Mouse (Mus musculus) liver, adult 2 months (tissue): ENCODE data around the gene Gm49337. TPM values are rescaled to one million over a fixed set of nuclear protein-coding genes. Genes with fewer than 3 reads are reported as not detected.

Experiments
- DNase-seq: peaks from one replicate; pipeline ENCODE4 v3.0.0-alpha.2; 2011; ENCODE audit warnings: low read depth, low spot score; ENCODE audit errors: extremely low read depth
- H3K27ac ChIP-seq: fragments of 200-500 bp; replicated peaks from 2 replicates; pipeline ENCODE4 v1.5.1; 2012; ENCODE audit warnings: low read depth, mild to moderate bottlenecking, control low read depth, inconsistent platforms, low read length; ENCODE audit not compliant: insufficient read depth
- H3K27me3 ChIP-seq: fragments of 200-500 bp; 2 replicates; pipeline ENCODE4 v1.6.1; 2012; ENCODE audit warnings: mild to moderate bottlenecking, moderate library complexity, low read length, inconsistent platforms; ENCODE audit not compliant: control insufficient read depth, insufficient read depth
- H3K36me3 ChIP-seq: fragments of 200-500 bp; 2 replicates; pipeline ENCODE4 v1.6.1; 2012; ENCODE audit warnings: low read length, inconsistent platforms; ENCODE audit not compliant: control insufficient read depth, insufficient read depth
- H3K4me1 ChIP-seq: fragments of 200-500 bp; 2 replicates; pipeline ENCODE4 v1.6.1; 2011; ENCODE audit warnings: low read length; ENCODE audit not compliant: control insufficient read depth, insufficient read depth
- H3K4me3 ChIP-seq: fragments of 200-500 bp; 2 replicates; pipeline ENCODE4 v1.5.1; 2011; ENCODE audit warnings: low read depth, mild to moderate bottlenecking, control low read depth, low read length, moderate library complexity; ENCODE audit not compliant: insufficient read depth
- H3K79me2 ChIP-seq: fragments of 200-500 bp; 2 replicates; pipeline ENCODE4 v1.6.1; 2012; ENCODE audit warnings: inconsistent platforms, mild to moderate bottlenecking, low read length, moderate library complexity; ENCODE audit not compliant: control insufficient read depth, insufficient read depth
- H3K9ac ChIP-seq: fragments of 200-500 bp; 2 replicates; pipeline ENCODE4 v1.6.1; 2012; ENCODE audit warnings: low read depth, mild to moderate bottlenecking, control low read depth, inconsistent platforms, low read length
- CTCF ChIP-seq: fragments of 200-500 bp; IDR thresholded peaks from 2 replicates; pipeline ENCODE4 v1.5.1; 2011; ENCODE audit warnings: low read depth, low read length, control low read depth
- POLR2A ChIP-seq: fragments of 200-500 bp; IDR thresholded peaks from 2 replicates; pipeline ENCODE4 v1.6.1; 2011; ENCODE audit warnings: low read length, control low read depth; ENCODE audit not compliant: insufficient read depth; ENCODE audit errors: extremely low read depth
- WGBS: fragments of 180-500 bp; shearing (Covaris S2); methylation state at CpG from one replicate; pipeline ENCODE4 v1.1.7; 2018; 5-methylcytosine and 5-hydroxymethylcytosine counted together
- polyA plus RNA-seq: library from polyadenylated mRNA; depleted of rRNA; stranded (reverse); fragments of >200 nt; gene quantifications from 2 replicates; pipeline ENCODE4 v1.2.3, GENCODE M21; 2012
- total RNA-seq: library from RNA; depleted of rRNA; stranded (reverse); fragments of >200 nt; gene quantifications from 2 replicates; pipeline ENCODE4 v1.2.3, GENCODE M21; 2014

The Gm49337 gene
- total and polyA plus RNA-seq, 2 experiments, result not detected

GRCm38 (mm10) chr4:116143891-116144717, 29.1 kb upstream of the Gm49337 start:
- H3K27ac ChIP-seq, result no peak overlapping the region
- TF ChIP-seq POLR2A, result no peak
- TF ChIP-seq CTCF, result no peak
- H3K9ac ChIP-seq, result peak overlapping the region; percentile 84
- peaks cover 3% of the 10 kb centered on the region; the same call in 1 of the 2 replicates for H3K4me1 ChIP-seq
- WGBS, result 6% methylated on average over 47 of the region's 47 CpGs
- H3K36me3 ChIP-seq, result no peaks in the 10 kb centered on the region
- H3K27me3 ChIP-seq, result no peaks in the 10 kb centered on the region
- H3K4me3 ChIP-seq, result peak overlapping the region; percentile 74
- H3K79me2 ChIP-seq, result no peaks in the 10 kb centered on the region
- no peak for DNase-seq

- H3K9ac ChIP-seq, result peak overlapping the region; percentile 80
- peak overlapping the region; percentile 68 for H3K27ac ChIP-seq
- H3K4me1 ChIP-seq, result peaks cover 11% of the 10 kb centered on the region
- no peak for TF ChIP-seq CTCF
- no peak for TF ChIP-seq POLR2A
- 24% methylated on average over 6 of the region's 6 CpGs for WGBS
- no peaks in the 10 kb centered on the region for H3K79me2 ChIP-seq
- H3K36me3 ChIP-seq, result peaks cover 3% of the 10 kb centered on the region; the same call in 1 of the 2 replicates
- DNase-seq, result no peak
- peak overlapping the region; percentile 68 for H3K4me3 ChIP-seq
- no peaks in the 10 kb centered on the region for H3K27me3 ChIP-seq
These were observed 23.4 kb upstream of the Gm49337 start for GRCm38 (mm10) chr4:116149812-116150155.

DNA sequence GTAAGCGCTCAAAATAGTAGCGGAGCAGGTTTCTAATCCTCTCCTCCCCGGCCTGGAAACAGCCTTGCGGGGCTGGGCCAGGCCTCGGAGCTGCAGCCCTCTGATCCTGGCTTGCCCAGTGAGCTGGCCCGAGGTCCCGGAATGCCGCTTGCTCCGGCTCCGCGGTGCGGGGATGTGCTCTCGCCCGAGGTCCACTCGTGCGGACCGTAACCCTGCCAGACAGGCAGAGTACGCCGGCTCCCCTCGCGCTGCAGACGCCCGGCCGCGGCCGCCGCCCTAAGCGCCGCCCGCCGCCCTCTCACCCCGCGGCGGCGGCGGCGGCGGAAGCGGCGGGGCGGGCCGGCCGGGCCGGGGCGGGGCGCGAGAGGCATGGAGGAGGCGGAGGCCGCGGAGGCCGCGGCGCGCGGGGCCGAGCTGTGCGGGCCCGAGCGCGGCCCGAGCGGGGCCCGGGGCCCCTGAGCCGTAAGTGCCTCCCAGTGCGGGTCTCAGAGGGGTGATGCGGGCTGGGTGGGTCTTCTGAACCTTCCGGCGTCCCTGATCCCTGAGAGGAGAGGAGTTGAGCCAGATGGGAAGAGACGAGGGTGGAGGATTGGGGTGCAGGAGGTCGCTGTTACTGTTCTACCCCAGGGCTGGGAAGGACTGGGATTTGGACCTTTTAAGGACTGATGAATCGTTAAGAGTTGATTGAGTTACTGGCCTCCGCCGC, 22.9 kb upstream of the Gm49337 start:
- peak overlapping the region; percentile 90 for H3K4me3 ChIP-seq
- TF ChIP-seq POLR2A (peak; percentile 64), CTCF (no peak)
- peak overlapping the region; percentile 93 for H3K9ac ChIP-seq
- 10% methylated on average over 72 of the region's 73 CpGs for WGBS
- H3K36me3 ChIP-seq, result peaks cover 3% of the 10 kb centered on the region; the same call in 1 of the 2 replicates
- H3K27ac ChIP-seq, result peak overlapping the region; percentile 75
- H3K4me1 ChIP-seq, result peaks cover 11% of the 10 kb centered on the region
- H3K79me2 ChIP-seq, result no peaks in the 10 kb centered on the region
- no peaks in the 10 kb centered on the region for H3K27me3 ChIP-seq
- peak; percentile 55 for DNase-seq

DNA sequence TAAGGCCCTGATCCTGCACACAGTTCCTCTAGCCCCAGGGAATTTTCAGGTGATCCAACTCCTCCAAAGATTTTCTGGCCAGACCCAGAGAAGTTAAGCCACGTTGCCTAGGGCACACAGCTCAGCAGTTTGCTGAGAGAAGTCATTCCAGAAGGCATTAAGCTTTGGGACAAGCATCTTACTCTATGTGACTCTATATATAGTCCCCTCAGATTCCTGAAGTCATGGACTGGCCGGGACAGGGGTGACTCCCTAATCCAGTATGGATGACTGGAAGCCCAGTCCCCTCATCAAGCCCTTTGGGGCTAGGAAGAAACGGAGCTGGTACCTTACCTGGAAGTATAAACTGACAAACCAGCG, 22.3 kb upstream of the Gm49337 start:
- H3K4me3 ChIP-seq, result peak overlapping the region; percentile 90
- H3K27ac ChIP-seq, result peak overlapping the region; percentile 75
- peaks cover 11% of the 10 kb centered on the region for H3K4me1 ChIP-seq
- peak overlapping the region; percentile 93 for H3K9ac ChIP-seq
- 15% methylated on average over 4 of the region's 4 CpGs for WGBS
- H3K27me3 ChIP-seq, result no peaks in the 10 kb centered on the region
- TF ChIP-seq CTCF (no peak), POLR2A (no peak)
- H3K79me2 ChIP-seq, result no peaks in the 10 kb centered on the region
- DNase-seq, result no peak
- H3K36me3 ChIP-seq, result peaks cover 3% of the 10 kb centered on the region; the same call in 1 of the 2 replicates

- Histone ChIP-seq H3K4me3 (peak within 1 kb of the TSS; percentile 90), H3K4me1 (peaks cover 11% of the 10 kb centered on the region), H3K27me3 (no peaks in the 10 kb centered on the region), H3K79me2 (no peaks in the 10 kb centered on the region), H3K27ac (peak within 1 kb of the TSS; percentile 75), H3K36me3 (peaks cover 4% of the 10 kb centered on the region; the same call in 1 of the 2 replicates), H3K9ac (peak within 1 kb of the TSS; percentile 93)
- WGBS, result 66% methylated on average over 6 of the region's 6 CpGs
- no peak for DNase-seq
- TF ChIP-seq POLR2A, result no peak
- no peak for TF ChIP-seq CTCF
These were observed 21.9 kb upstream of the Gm49337 start, which contains the start of gene Lurap1 for GRCm38 (mm10) chr4:116151238-116151637. Lurap1 (minus strand) TSS chr4:116151338.
